Mouse (Mus musculus) midbrain, embryonic 14.5 days (tissue): ENCODE results near the gene Gm30191. TPM values are rescaled to one million over a fixed set of nuclear protein-coding genes. Genes with fewer than 3 reads are reported as not detected.
A peak's percentile ranks its signal among the peaks of the same experiment; 100 is the strongest.

ENCODE experiments used
- ATAC-seq: fragments of 200-750 bp; cut with Nextera tagmentation; 2 replicates; pipeline ENCODE4 v1.8.0; 2017; ENCODE audit warnings: moderate number of reproducible peaks, moderate library complexity; ENCODE audit not compliant: low FRiP score, low TSS enrichment
- DNase-seq: peaks from one replicate; pipeline ENCODE4 v3.0.0-alpha.2; 2015
- H3K27ac ChIP-seq: fragments of 300-500 bp; sonication (generic); replicated peaks from 2 replicates; pipeline ENCODE4 v1.5.1; 2014; ENCODE audit warnings: mild to moderate bottlenecking, low read depth, low read length, moderate library complexity
- H3K27me3 ChIP-seq: fragments of 300-500 bp; sonication (generic); 2 replicates; pipeline ENCODE4 v1.6.1; 2014; ENCODE audit warnings: low read length, control low read depth, mixed read lengths; ENCODE audit not compliant: control insufficient read depth, insufficient read depth
- H3K36me3 ChIP-seq: fragments of 300-500 bp; sonication (generic); 2 replicates; pipeline ENCODE4 v1.6.1; 2014; ENCODE audit warnings: low read length, control low read depth; ENCODE audit not compliant: control insufficient read depth, insufficient read depth
- H3K4me1 ChIP-seq: fragments of 300-500 bp; sonication (generic); 2 replicates; pipeline ENCODE4 v1.6.1; 2014; ENCODE audit warnings: mild to moderate bottlenecking, antibody characterized with exemption, low read length, control low read depth; ENCODE audit not compliant: control insufficient read depth, insufficient read depth
- H3K4me2 ChIP-seq: fragments of 300-500 bp; sonication (generic); 2 replicates; pipeline ENCODE4 v1.6.1; 2014; ENCODE audit warnings: mild to moderate bottlenecking, low read length, moderate library complexity
- H3K4me3 ChIP-seq: fragments of 300-500 bp; sonication (generic); replicated peaks from 2 replicates; pipeline ENCODE4 v1.5.1; 2014; ENCODE audit warnings: low read depth, low read length
- H3K9ac ChIP-seq: fragments of 300-500 bp; sonication (generic); replicated peaks from 2 replicates; pipeline ENCODE4 v1.6.1; 2014; ENCODE audit warnings: mild to moderate bottlenecking, low read length, moderate library complexity
- H3K9me3 ChIP-seq: fragments of 300-500 bp; sonication (generic); 2 replicates; pipeline ENCODE4 v1.6.1; 2016; ENCODE audit warnings: low read length, control low read depth, mixed read lengths; ENCODE audit not compliant: control insufficient read depth
- WGBS: fragments of 180-500 bp; shearing (Covaris S2); extraction: QIAGEN DNeasy Blood & Tissue Kit; methylation state at CpG from one replicate; pipeline ENCODE4 v1.1.7; 2014; 5-methylcytosine and 5-hydroxymethylcytosine counted together
- polyA plus RNA-seq: library from polyadenylated mRNA; unstranded; fragments of >200 nt; fragmentation: Nextera tagmentation; extraction: Ambion mirVana; gene quantifications from 2 replicates; pipeline ENCODE4 v1.2.1, GENCODE M21; 2014

Gene Gm30191
- polyA plus RNA-seq, 1 experiment from 2014 or later = not detected

DNA sequence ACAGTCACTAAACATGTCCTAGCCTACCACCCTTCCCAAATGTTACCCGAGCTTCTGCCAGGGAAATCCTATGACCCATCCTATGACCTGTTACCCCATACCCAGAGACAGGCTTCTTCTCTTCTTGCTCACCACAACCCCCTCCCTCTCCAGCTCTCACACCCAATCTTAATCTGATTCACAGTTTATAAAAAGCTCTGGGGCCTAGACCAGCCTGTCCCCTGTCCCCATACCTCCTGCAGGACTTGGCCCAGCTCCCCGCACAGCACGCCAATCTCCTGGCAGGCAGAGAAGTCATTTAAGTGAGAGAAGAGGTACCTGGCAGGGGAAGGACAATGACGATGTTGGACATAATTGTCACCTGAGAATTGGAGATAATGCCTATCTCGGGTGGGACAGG, 11.9 kb upstream of the Gm30191 start:
- Histone ChIP-seq H3K4me2 (no peak overlapping the region), H3K9me3 (no peaks in the 10 kb centered on the region), H3K4me1 (no peaks in the 10 kb centered on the region), H3K36me3 (no peaks in the 10 kb centered on the region), H3K4me3 (no peak overlapping the region), H3K27ac (no peak overlapping the region), H3K27me3 (peaks cover 17% of the 10 kb centered on the region; the same call in 1 of the 2 replicates), H3K9ac (no peak overlapping the region)
- DNase-seq (no peak), ATAC-seq (no peak)
- WGBS = 88% methylated on average over 5 of the region's 5 CpGs

- ATAC-seq (no peak), DNase-seq (no peak)
- 34% methylated on average over 19 of the region's 19 CpGs for WGBS
- no peaks in the 10 kb centered on the region for H3K4me1 ChIP-seq
- H3K4me2 ChIP-seq = no peak overlapping the region
- H3K36me3 ChIP-seq = no peaks in the 10 kb centered on the region
- H3K9me3 ChIP-seq = no peaks in the 10 kb centered on the region
- peaks cover 17% of the 10 kb centered on the region; the same call in 1 of the 2 replicates for H3K27me3 ChIP-seq
- H3K27ac ChIP-seq = no peak overlapping the region
- H3K9ac ChIP-seq = no peak overlapping the region
- H3K4me3 ChIP-seq = no peak overlapping the region
Observed at GRCm38 (mm10) chr4:134237582-134238278, 9.0 kb upstream of the Gm30191 start.

GRCm38 (mm10) chr4:134238279-134238651, 8.5 kb upstream of the Gm30191 start, which contains the start of gene Cnksr1:
Cnksr1 (minus strand) TSS chr4:134238399.
- H3K36me3 ChIP-seq = no peaks in the 10 kb centered on the region
- no peaks in the 10 kb centered on the region for H3K4me1 ChIP-seq
- 4% methylated on average over 18 of the region's 18 CpGs for WGBS
- ATAC-seq = no peak
- no peaks in the 10 kb centered on the region for H3K9me3 ChIP-seq
- H3K27ac ChIP-seq = no peak within 1 kb of the TSS
- H3K9ac ChIP-seq = no peak within 1 kb of the TSS
- no peak within 1 kb of the TSS for H3K4me3 ChIP-seq
- H3K27me3 ChIP-seq = peaks cover 17% of the 10 kb centered on the region; the same call in 1 of the 2 replicates
- no peak within 1 kb of the TSS; the same call in 1 of the 2 replicates for H3K4me2 ChIP-seq
- DNase-seq = peak; percentile 18

- Histone ChIP-seq H3K27me3 (peaks cover 17% of the 10 kb centered on the region; the same call in 1 of the 2 replicates), H3K27ac (no peak overlapping the region), H3K9me3 (no peaks in the 10 kb centered on the region), H3K4me3 (no peak overlapping the region), H3K36me3 (no peaks in the 10 kb centered on the region), H3K4me1 (no peaks in the 10 kb centered on the region), H3K9ac (no peak overlapping the region), H3K4me2 (no peak overlapping the region)
- 16% methylated on average over 10 of the region's 10 CpGs for WGBS
- DNase-seq (no peak), ATAC-seq (no peak)
Observed at GRCm38 (mm10) chr4:134238686-134239085, 8.0 kb upstream of the Gm30191 start.

DNA sequence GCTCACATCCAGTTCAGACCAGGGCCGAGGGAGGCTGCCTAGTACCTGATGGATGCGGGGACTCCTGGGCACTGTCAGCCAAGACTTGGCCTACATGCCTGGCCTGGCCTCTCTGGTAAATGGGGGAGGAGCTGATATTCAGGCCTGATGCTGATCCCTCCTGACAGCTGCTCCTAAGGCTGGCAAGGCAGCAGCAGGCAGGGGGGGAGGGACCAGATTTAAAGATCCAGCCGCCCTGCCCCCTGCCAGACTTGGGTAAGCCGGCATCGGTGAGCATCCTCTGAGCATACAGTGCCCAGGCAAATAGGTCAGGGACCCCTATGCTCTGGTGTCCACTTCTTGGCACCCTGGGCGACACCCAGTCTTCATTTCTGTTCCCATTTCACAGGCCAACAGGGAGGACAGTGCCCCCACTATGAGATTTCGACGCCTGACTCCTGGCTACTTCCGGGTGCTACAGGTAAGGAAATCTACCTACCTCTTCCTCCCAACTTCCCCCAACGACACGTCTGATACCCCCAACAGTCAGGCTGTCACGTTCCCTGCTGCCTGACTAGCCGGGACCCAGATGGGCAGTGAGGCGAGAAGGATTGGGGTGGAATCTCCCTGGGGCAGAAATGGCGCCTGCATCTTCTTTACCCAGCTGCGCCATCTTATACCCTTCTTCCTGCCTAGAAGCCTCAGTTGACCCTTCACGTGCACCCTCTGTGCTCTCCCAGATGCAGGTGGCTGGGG, 3.1 kb upstream of the Gm30191 start, which contains the start of gene E130218I03Rik:
E130218I03Rik (plus strand) TSS at position 147 of the 735 bp plus-strand sequence.
- no peaks in the 10 kb centered on the region for H3K36me3 ChIP-seq
- no peaks in the 10 kb centered on the region for H3K9me3 ChIP-seq
- H3K27me3 ChIP-seq = peaks cover 15% of the 10 kb centered on the region
- peaks cover 19% of the 10 kb centered on the region for H3K4me1 ChIP-seq
- WGBS = 92% methylated on average over 17 of the region's 17 CpGs
- DNase-seq (no peak), ATAC-seq (no peak)
- peak within 1 kb of the TSS; percentile 75 for H3K9ac ChIP-seq
- peak within 1 kb of the TSS; percentile 94 for H3K4me2 ChIP-seq
- no peak within 1 kb of the TSS for H3K27ac ChIP-seq
- H3K4me3 ChIP-seq = peak within 1 kb of the TSS; percentile 80

GRCm38 (mm10) chr4:134245148-134245843, 1.4 kb upstream of the Gm30191 start, which contains the start of gene Zfp593:
Zfp593 (minus strand) TSS chr4:134245592.
- Histone ChIP-seq H3K36me3 (no peaks in the 10 kb centered on the region), H3K9me3 (no peaks in the 10 kb centered on the region), H3K27ac (no peak within 1 kb of the TSS), H3K4me3 (peak within 1 kb of the TSS; percentile 80), H3K4me2 (peak within 1 kb of the TSS; percentile 94), H3K4me1 (peaks cover 23% of the 10 kb centered on the region), H3K27me3 (peaks cover 21% of the 10 kb centered on the region), H3K9ac (peak within 1 kb of the TSS; percentile 75)
- ATAC-seq = peak; percentile 85
- peak; percentile 97 for DNase-seq
- WGBS = 0% methylated on average over 60 of the region's 60 CpGs

- peak; percentile 37 for DNase-seq
- H3K4me1 ChIP-seq = peaks cover 33% of the 10 kb centered on the region
- H3K36me3 ChIP-seq = no peaks in the 10 kb centered on the region
- no peak overlapping the region for H3K27ac ChIP-seq
- H3K9me3 ChIP-seq = no peaks in the 10 kb centered on the region
- 23% methylated on average over 4 of the region's 4 CpGs for WGBS
- no peak for ATAC-seq
- H3K9ac ChIP-seq = no peak overlapping the region
- H3K27me3 ChIP-seq = peaks cover 31% of the 10 kb centered on the region
- H3K4me2 ChIP-seq = no peak overlapping the region; the same call in 1 of the 2 replicates
- no peak overlapping the region; the same call in 1 of the 2 replicates for H3K4me3 ChIP-seq
Observed at GRCm38 (mm10) chr4:134246256-134246655, 479 bp upstream of the Gm30191 start.

GRCm38 (mm10) chr4:134249651-134250050, 2.9 kb downstream of the Gm30191 start:
- Histone ChIP-seq H3K27me3 (peaks cover 63% of the 10 kb centered on the region), H3K4me2 (peak overlapping the region; percentile 81), H3K4me1 (peaks cover 41% of the 10 kb centered on the region), H3K9me3 (no peaks in the 10 kb centered on the region), H3K9ac (no peak overlapping the region; the same call in 1 of the 2 replicates), H3K27ac (no peak overlapping the region), H3K36me3 (no peaks in the 10 kb centered on the region), H3K4me3 (peak overlapping the region; percentile 55)
- 0% methylated on average over 30 of the region's 30 CpGs for WGBS
- DNase-seq (peak; percentile 91), ATAC-seq (peak; percentile 43; the same call in 1 of the 2 replicates)
